Mouse (Mus musculus) stomach, postnatal 0 days (tissue): Measurements from ENCODE around the gene Mfsd14a. TPM values are rescaled to one million over a fixed set of nuclear protein-coding genes. Genes with fewer than 3 reads are reported as not detected.

Source experiments
- ATAC-seq: fragments of 200-750 bp; cut with Nextera tagmentation; 2 replicates; pipeline ENCODE4 v1.8.0; 2017; ENCODE audit not compliant: low FRiP score, low TSS enrichment
- DNase-seq: peaks from one replicate; pipeline ENCODE4 v3.0.0-alpha.2; 2016; ENCODE audit warnings: low spot score
- H3K27ac ChIP-seq: fragments of 300-500 bp; sonication (generic); replicated peaks from 2 replicates; pipeline ENCODE4 v1.5.1; 2014; ENCODE audit warnings: mild to moderate bottlenecking, control low read depth
- H3K27me3 ChIP-seq: fragments of 300-500 bp; sonication (generic); 2 replicates; pipeline ENCODE4 v1.6.1; 2014; ENCODE audit warnings: low read length; ENCODE audit not compliant: control insufficient read depth, insufficient read depth
- H3K36me3 ChIP-seq: fragments of 300-500 bp; sonication (generic); 2 replicates; pipeline ENCODE4 v1.6.1; 2014; ENCODE audit warnings: low read length, mixed read lengths; ENCODE audit not compliant: control insufficient read depth, insufficient read depth
- H3K4me1 ChIP-seq: fragments of 300-500 bp; sonication (generic); replicated peaks from 2 replicates; pipeline ENCODE4 v1.6.1; 2014; ENCODE audit warnings: antibody characterized with exemption; ENCODE audit not compliant: control insufficient read depth, insufficient read depth
- H3K4me2 ChIP-seq: fragments of 300-500 bp; sonication (generic); replicated peaks from 2 replicates; pipeline ENCODE4 v1.6.1; 2014; ENCODE audit warnings: low read depth, mild to moderate bottlenecking, control low read depth, moderate library complexity
- H3K4me3 ChIP-seq: fragments of 300-500 bp; sonication (generic); 2 replicates; pipeline ENCODE4 v1.5.1; 2014; ENCODE audit warnings: low read depth, low read length, control low read depth
- H3K9ac ChIP-seq: fragments of 300-500 bp; sonication (generic); 2 replicates; pipeline ENCODE4 v1.6.1; 2014; ENCODE audit warnings: mild to moderate bottlenecking, low read length, control low read depth, mixed read lengths
- H3K9me3 ChIP-seq: fragments of 300-500 bp; sonication (generic); 2 replicates; pipeline ENCODE4 v1.6.1; 2016; ENCODE audit warnings: low read length; ENCODE audit not compliant: control insufficient read depth
- CTCF ChIP-seq: IDR thresholded peaks from 2 replicates; pipeline ENCODE4 v1.5.1; 2016; ENCODE audit warnings: antibody characterized with exemption, low read depth, mild to moderate bottlenecking, moderate library complexity
- EP300 ChIP-seq: optimal IDR thresholded peaks from 2 replicates; pipeline ENCODE3; 2016; ENCODE audit warnings: antibody characterized with exemption
- WGBS: fragments of 180-500 bp; shearing (Covaris S2); extraction: QIAGEN DNeasy Blood & Tissue Kit; methylation state at CpG from one replicate; pipeline ENCODE4 v1.1.7; 2014; 5-methylcytosine and 5-hydroxymethylcytosine counted together
- polyA plus RNA-seq: library from polyadenylated mRNA; unstranded; fragments of >200 nt; fragmentation: Nextera tagmentation; extraction: Ambion mirVana; gene quantifications from 2 replicates; pipeline ENCODE4 v1.2.1, GENCODE M21; 2015

Mfsd14a gene
- polyA plus RNA-seq, 1 experiment from 2014 or later, result 50.4 TPM

DNA sequence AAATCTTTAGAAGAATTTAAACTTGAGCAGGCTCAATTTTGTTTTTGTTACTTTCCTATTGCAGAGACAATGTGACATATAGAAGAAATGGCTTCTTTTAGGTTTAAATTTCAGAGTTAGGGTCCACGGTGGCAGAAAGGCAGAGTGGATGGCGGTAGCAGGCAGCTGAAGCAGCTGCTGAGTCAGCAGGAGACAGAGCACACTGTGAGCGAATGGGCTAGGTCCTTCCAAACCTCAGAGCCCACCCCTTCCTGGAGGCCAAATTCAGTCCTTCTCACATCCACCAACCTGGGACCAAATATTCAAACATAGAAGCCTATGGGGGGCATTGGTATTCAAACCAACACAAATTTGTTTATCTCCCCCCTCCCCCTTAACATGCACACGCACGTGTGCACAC is 60.7 kb downstream of the Mfsd14a start:
- no peaks in the 10 kb centered on the region for H3K4me1 ChIP-seq
- no peak overlapping the region for H3K9ac ChIP-seq
- no peaks in the 10 kb centered on the region for H3K27me3 ChIP-seq
- H3K36me3 ChIP-seq, result no peaks in the 10 kb centered on the region
- no peak for DNase-seq
- no peak for ATAC-seq
- no peak overlapping the region for H3K4me3 ChIP-seq
- H3K9me3 ChIP-seq, result no peaks in the 10 kb centered on the region
- H3K4me2 ChIP-seq, result no peak overlapping the region
- TF ChIP-seq EP300 (no peak), CTCF (no peak)
- whole genome bisulfite sequencing, result 97% methylated on average over 5 of the region's 5 CpGs
- no peak overlapping the region for H3K27ac ChIP-seq

GRCm38 (mm10) chr3:116601005-116601404 is 61.5 kb downstream of the Mfsd14a start:
- 88% methylated on average over 5 of the region's 5 CpGs for WGBS
- no peak for ATAC-seq
- no peaks in the 10 kb centered on the region for H3K36me3 ChIP-seq

DNA sequence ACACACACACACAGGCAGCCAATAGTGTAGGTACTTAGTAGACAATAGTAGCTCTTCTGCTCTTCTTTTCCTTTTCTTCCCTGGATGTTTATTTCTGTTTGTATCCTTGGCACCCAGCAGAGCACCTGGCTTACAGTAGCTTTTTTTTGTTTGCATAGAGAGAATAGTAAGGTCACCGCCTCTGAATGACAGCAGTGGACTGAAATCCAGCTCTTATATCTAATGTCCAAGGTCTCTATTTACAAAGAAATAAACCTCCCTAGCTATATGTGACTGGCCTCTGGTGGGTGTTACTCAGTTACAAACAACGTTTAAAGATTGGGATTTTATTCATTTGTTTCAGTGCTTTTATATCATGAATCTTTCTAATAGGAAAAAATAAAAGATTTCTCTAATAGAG is 62.8 kb downstream of the Mfsd14a start:
- Histone ChIP-seq H3K4me2 (no peak overlapping the region), H3K9ac (no peak overlapping the region), H3K36me3 (no peaks in the 10 kb centered on the region), H3K4me1 (no peaks in the 10 kb centered on the region), H3K27me3 (no peaks in the 10 kb centered on the region), H3K4me3 (no peak overlapping the region), H3K9me3 (no peaks in the 10 kb centered on the region), H3K27ac (no peak overlapping the region)
- TF ChIP-seq EP300 (no peak), CTCF (no peak)
- ATAC-seq, result peak; percentile 73
- DNase-seq, result no peak
- 64% methylated on average over 2 of the region's 2 CpGs for WGBS

More at GRCm38 (mm10) chr3:116601005-116601404, 61.5 kb downstream of the Mfsd14a start:
- H3K9ac ChIP-seq, result no peak overlapping the region
- no peak overlapping the region for H3K4me3 ChIP-seq
- no peak overlapping the region for H3K27ac ChIP-seq
- no peaks in the 10 kb centered on the region for H3K27me3 ChIP-seq
- no peaks in the 10 kb centered on the region for H3K9me3 ChIP-seq
- no peak for TF ChIP-seq EP300
- TF ChIP-seq CTCF, result no peak
- no peak for DNase-seq
- H3K4me1 ChIP-seq, result no peaks in the 10 kb centered on the region
- no peak overlapping the region for H3K4me2 ChIP-seq

GRCm38 (mm10) chr3:116595603-116595991 is 66.9 kb downstream of the Mfsd14a start:
- 4% methylated on average over 10 of the region's 10 CpGs for WGBS
- ATAC-seq, result no peak
- no peak overlapping the region for H3K27ac ChIP-seq
- no peak for DNase-seq
- H3K9me3 ChIP-seq, result no peaks in the 10 kb centered on the region
- no peak for TF ChIP-seq CTCF
- no peak for TF ChIP-seq EP300
- no peaks in the 10 kb centered on the region for H3K27me3 ChIP-seq
- peak overlapping the region; percentile 88 for H3K4me3 ChIP-seq
- peaks cover 2% of the 10 kb centered on the region for H3K36me3 ChIP-seq
- peak overlapping the region; percentile 70 for H3K9ac ChIP-seq
- H3K4me1 ChIP-seq, result no peaks in the 10 kb centered on the region
- H3K4me2 ChIP-seq, result peak overlapping the region; percentile 86

DNA sequence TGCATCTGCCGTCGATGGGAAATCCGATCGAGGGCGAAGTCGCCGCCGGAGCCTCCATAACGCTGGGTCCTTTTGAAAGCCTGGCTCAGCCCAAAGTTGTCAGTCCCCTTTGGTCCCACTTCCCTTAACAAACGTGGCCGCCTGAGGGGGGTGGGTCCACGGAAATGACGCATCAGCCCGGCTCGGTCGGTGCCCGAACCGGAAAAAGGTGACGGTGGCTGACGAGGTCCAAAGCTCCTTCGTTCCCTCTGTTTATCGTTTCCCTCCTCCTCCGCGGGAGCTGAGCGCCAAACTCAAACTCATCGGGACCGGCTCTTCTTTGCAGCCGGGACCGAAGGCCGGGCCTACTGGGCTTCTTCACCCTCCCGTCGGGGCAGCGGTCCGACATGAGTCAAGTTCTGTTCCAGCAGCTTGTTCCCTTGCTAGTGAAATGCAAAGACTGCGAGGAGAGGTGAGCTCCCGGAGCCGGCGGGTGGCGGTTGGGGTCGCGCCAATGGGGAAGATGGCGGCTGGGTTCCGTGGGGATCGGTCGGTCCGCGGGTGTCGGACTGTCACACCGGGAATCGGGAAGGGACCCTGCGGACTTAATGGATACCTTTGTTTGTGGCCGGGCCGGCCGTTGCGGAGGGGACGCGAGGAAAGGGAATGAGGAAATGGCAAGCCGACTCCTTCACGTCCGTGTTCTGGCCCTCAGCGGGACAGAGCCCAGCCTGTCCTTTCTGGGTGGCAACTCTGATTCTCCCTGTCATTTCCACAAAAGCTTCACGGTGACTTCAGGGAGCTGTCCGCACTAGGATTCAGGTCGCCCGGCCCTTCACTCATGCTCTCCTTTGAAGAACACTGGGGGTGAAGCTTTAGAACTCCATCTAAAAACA is 67.5 kb downstream of the Mfsd14a start, which contains the start of gene Sass6:
Sass6 (plus strand) TSS at position 255 of the 875 bp plus-strand sequence.
- Histone ChIP-seq H3K4me1 (no peaks in the 10 kb centered on the region), H3K9ac (peak within 1 kb of the TSS; percentile 84), H3K4me2 (peak within 1 kb of the TSS; percentile 86), H3K36me3 (peaks cover 6% of the 10 kb centered on the region), H3K9me3 (no peaks in the 10 kb centered on the region), H3K27ac (peak within 1 kb of the TSS; percentile 86), H3K27me3 (no peaks in the 10 kb centered on the region), H3K4me3 (peak within 1 kb of the TSS; percentile 88)
- peak; percentile 99 for DNase-seq
- ATAC-seq, result peak; percentile 97
- no peak for TF ChIP-seq CTCF
- peak; percentile 86 for TF ChIP-seq EP300
- WGBS, result under 1% methylated on average over 65 of the region's 65 CpGs
